Mouse (Mus musculus) erythroblast, embryonic 14.5 days (primary cell): ENCODE results near the gene Ppp4c.

ENCODE experiments used
- GATA1 ChIP-seq: IDR thresholded peaks from 2 replicates; pipeline ENCODE4 v1.6.1; 2012; ENCODE audit warnings: low read length, inconsistent platforms, mixed read lengths
- TAL1 ChIP-seq: IDR thresholded peaks from 3 replicates; pipeline ENCODE4 v1.6.1; 2012; ENCODE audit warnings: low read length, inconsistent platforms, mixed read lengths

- TF ChIP-seq GATA1 (no peak), TAL1 (no peak)
These were observed 51.3 kb downstream of the Ppp4c start for GRCm38 (mm10) chr7:126740977-126741376.
